Mouse (Mus musculus) right cerebral cortex, postnatal 10 days (tissue): ENCODE results near the gene Chchd10.
"Not testable (repeated sequence)": the region's sequence is repeated elsewhere in the genome, so short reads cannot be mapped to it uniquely, and the experiment has no call there.

ENCODE experiments used
- DNase-seq, 2 experiments: peaks; one replicate each; pipeline ENCODE4 v3.0.0; 2021; ENCODE audit warnings: low spot score in 2 of 2

The Chchd10 gene

GRCm38 (mm10) chr10:75932891-75933290 is at the start of gene Chchd10:
Gene Chchd10 (plus strand): TSS chr10:75933130.
- no peak for DNase-seq

- peak; percentile 88 to 91 for DNase-seq
These were observed 49.7 kb upstream of the Chchd10 start for GRCm38 (mm10) chr10:75883232-75883552.

GRCm38 (mm10) chr10:75884742-75885141 is 48.2 kb upstream of the Chchd10 start:
- no peak for DNase-seq

- not testable (repeated sequence) for DNase-seq
These were observed 45.4 kb upstream of the Chchd10 start for GRCm38 (mm10) chr10:75887504-75887903.

GRCm38 (mm10) chr10:75889406-75890153 is 43.4 kb upstream of the Chchd10 start:
- DNase-seq, result no peak

GRCm38 (mm10) chr10:75893089-75893750 is 39.7 kb upstream of the Chchd10 start, which contains the start of gene Derl3:
Gene Derl3 (plus strand): TSS chr10:75893413.
- peak; percentile 98 to 99 for DNase-seq

- no peak for DNase-seq
These were observed 38.3 kb upstream of the Chchd10 start for GRCm38 (mm10) chr10:75894601-75895000.

- DNase-seq, result no peak
These were observed 37.2 kb upstream of the Chchd10 start for GRCm38 (mm10) chr10:75895730-75896129.

GRCm38 (mm10) chr10:75896208-75896607 is 36.7 kb upstream of the Chchd10 start:
- DNase-seq, result peak; percentile 57 to 79

GRCm38 (mm10) chr10:75897373-75897772 is 35.6 kb upstream of the Chchd10 start:
- DNase-seq, result peak; percentile 72 to 79

GRCm38 (mm10) chr10:75898039-75898564 is 34.8 kb upstream of the Chchd10 start:
- no peak for DNase-seq

- no peak for DNase-seq
These were observed 34.1 kb upstream of the Chchd10 start for GRCm38 (mm10) chr10:75898846-75899245.

- no peak for DNase-seq
These were observed 28.5 kb upstream of the Chchd10 start for GRCm38 (mm10) chr10:75904391-75904790.

GRCm38 (mm10) chr10:75906882-75907281 is 26.0 kb upstream of the Chchd10 start:
- no peak for DNase-seq

GRCm38 (mm10) chr10:75910698-75911097 is 22.2 kb upstream of the Chchd10 start:
- DNase-seq, result no peak

- no peak for DNase-seq
These were observed 19.8 kb upstream of the Chchd10 start for GRCm38 (mm10) chr10:75913013-75913589.

- no peak for DNase-seq
These were observed 17.4 kb upstream of the Chchd10 start for GRCm38 (mm10) chr10:75915557-75915956.

- no peak for DNase-seq
These were observed 16.1 kb upstream of the Chchd10 start for GRCm38 (mm10) chr10:75916840-75917239.

- DNase-seq, result no peak
These were observed 13.9 kb upstream of the Chchd10 start for GRCm38 (mm10) chr10:75919026-75919425.

GRCm38 (mm10) chr10:75921026-75921725 is 11.8 kb upstream of the Chchd10 start, which contains the start of gene Smarcb1:
Gene Smarcb1 (minus strand): TSS chr10:75921617.
- DNase-seq, result peak; percentile 96 to 97

GRCm38 (mm10) chr10:75921726-75922560 is 11.0 kb upstream of the Chchd10 start:
- peak; percentile 53 to 66 for DNase-seq
